Mouse (Mus musculus) gastrocnemius, adult 18-20 months (tissue): ENCODE results near the gene 2510039O18Rik. TPM values are rescaled to one million over a fixed set of nuclear protein-coding genes. Genes with fewer than 3 reads are reported as not detected.

Source experiments
- DNase-seq: peaks from one replicate; pipeline ENCODE4 v3.0.0; 2021; ENCODE audit warnings: low spot score
- total RNA-seq, 2 experiments: library from RNA; stranded (reverse); gene quantifications; 2 replicates each; pipeline ENCODE4 v1.2.3; 2021

2510039O18Rik gene
- total RNA-seq, 2 experiments from 2014 or later = 19.2 to 19.8 TPM

GRCm38 (mm10) chr4:147985205-147986132, 44.8 kb downstream of the 2510039O18Rik start, which contains the start of gene Nppb:
Gene Nppb (plus strand): TSS chr4:147985788.
- no peak for DNase-seq

- DNase-seq = no peak
Observed at GRCm38 (mm10) chr4:147993571-147994095, 52.9 kb downstream of the 2510039O18Rik start.

GRCm38 (mm10) chr4:147995311-147995710, 54.6 kb downstream of the 2510039O18Rik start:
- DNase-seq = no peak

Other genes starting within 250 kb of the 2510039O18Rik start
- under 1 TPM in 1 of 2 experiments, not detected in 1; 0.07 TPM for gene Zfp534, start 238.3 kb upstream of the 2510039O18Rik start, total RNA-seq
- gene Zfp984, start 131.1 kb upstream of the 2510039O18Rik start, total RNA-seq = 1 to 10 TPM; 1.2 to 1.3 TPM
- gene Zfp933, start 92.5 kb upstream of the 2510039O18Rik start, total RNA-seq = 1 to 10 TPM; 7.8 to 9.0 TPM
- 1 to 10 TPM; 4.5 to 6.1 TPM for gene Miip, start 72.1 kb upstream of the 2510039O18Rik start, total RNA-seq
- 1 to 10 TPM; 5.5 to 7.0 TPM for gene Fv1, start 71.9 kb upstream of the 2510039O18Rik start, total RNA-seq
- gene Mfn2, start 36.2 kb upstream of the 2510039O18Rik start, total RNA-seq = 100 to 1,000 TPM; 403 to 443 TPM
- 10 to 100 TPM; 16.0 to 17.2 TPM for gene Plod1, start 4.1 kb upstream of the 2510039O18Rik start, total RNA-seq
- not detected for gene Nppb, start 44.9 kb downstream of the 2510039O18Rik start, total RNA-seq
- not detected for gene Nppa, start 59.8 kb downstream of the 2510039O18Rik start, total RNA-seq
- gene Clcn6, start 97.9 kb downstream of the 2510039O18Rik start, total RNA-seq = 1 to 10 TPM; 4.8 to 4.9 TPM
- 1 to 10 TPM; 8.9 to 9.3 TPM for gene Mthfr, start 98.2 kb downstream of the 2510039O18Rik start, total RNA-seq
- gene Agtrap, start 147.1 kb downstream of the 2510039O18Rik start, total RNA-seq = 10 to 100 TPM in 1 of 2 experiments, 1 to 10 TPM in 1; 9.3 to 12.8 TPM
- gene Mad2l2, start 189.5 kb downstream of the 2510039O18Rik start, total RNA-seq = 10 to 100 TPM; 13.5 to 15.7 TPM
- gene Draxin, start 189.8 kb downstream of the 2510039O18Rik start, total RNA-seq = under 1 TPM in 1 of 2 experiments, not detected in 1; 0.09 TPM
- gene Fbxo6, start 211.2 kb downstream of the 2510039O18Rik start, total RNA-seq = 10 to 100 TPM; 41.9 to 45.7 TPM
- gene Fbxo44, start 219.6 kb downstream of the 2510039O18Rik start, total RNA-seq = 1 to 10 TPM; 7.0 to 7.8 TPM
- under 1 TPM; 0.18 to 0.28 TPM for gene Fbxo2, start 219.7 kb downstream of the 2510039O18Rik start, total RNA-seq